Mouse (Mus musculus) G1E (cell line): ENCODE data around the gene Rnf169.

Source experiments
- CTCF ChIP-seq: IDR thresholded peaks from 2 replicates; pipeline ENCODE4 v1.5.1; 2012; ENCODE audit warnings: low read depth, low read length, inconsistent platforms, mixed read lengths
- GATA1 ChIP-seq: IDR thresholded peaks from 2 replicates; pipeline ENCODE4 v1.6.1; 2012; ENCODE audit warnings: borderline replicate concordance, low read length, inconsistent platforms, mixed read lengths
- GATA2 ChIP-seq: IDR thresholded peaks from 2 replicates; pipeline ENCODE4 v1.6.1; 2012; ENCODE audit warnings: low read depth, low read length, inconsistent platforms, borderline replicate concordance
- POLR2AphosphoS5 ChIP-seq: IDR thresholded peaks from 2 replicates; pipeline ENCODE4 v1.6.1; 2012; ENCODE audit warnings: low read depth, low read length, inconsistent platforms; ENCODE audit not compliant: insufficient replicate concordance
- TAL1 ChIP-seq: conservative IDR thresholded peaks from 2 replicates; pipeline ENCODE4 v1.6.1; 2012; ENCODE audit warnings: low read depth, low read length, inconsistent platforms, mixed read lengths

DNA sequence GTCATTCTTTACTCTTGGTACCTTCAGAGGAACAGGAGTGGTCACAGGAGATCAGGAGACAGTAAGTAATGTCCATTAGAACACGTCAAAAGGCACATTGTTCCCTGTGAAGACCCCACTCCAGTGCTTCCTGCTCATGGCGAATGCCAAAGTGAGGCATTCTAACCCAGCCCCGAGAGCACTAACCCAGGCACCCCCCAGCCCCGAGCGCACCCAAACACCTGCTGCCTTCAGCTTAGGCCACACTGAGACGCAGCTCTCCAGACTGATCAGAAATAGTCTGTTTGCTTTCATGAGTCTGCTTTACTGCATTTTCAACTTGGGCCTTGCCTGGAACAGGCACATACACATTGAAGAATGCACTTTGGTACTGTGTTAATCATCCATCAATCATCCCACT is 60.3 kb downstream of the Rnf169 start:
- TF ChIP-seq CTCF (no peak), TAL1 (no peak), GATA1 (no peak), POLR2AphosphoS5 (no peak), GATA2 (no peak)
